Mouse (Mus musculus) cerebellum, adult 11 months (tissue): Measurements from ENCODE around the gene Rcsd1.
A peak's percentile ranks its signal among the peaks of the same experiment; 100 is the strongest.

Experiments used
- DNase-seq: peaks from one replicate; pipeline ENCODE4 v3.0.0; 2022

The Rcsd1 gene

GRCm38 (mm10) chr1:165716426-165716825 is 6.9 kb upstream of the Rcsd1 start:
- DNase-seq = no peak

- DNase-seq = no peak
These were observed 4.2 kb upstream of the Rcsd1 start for GRCm38 (mm10) chr1:165713798-165714197.

DNA sequence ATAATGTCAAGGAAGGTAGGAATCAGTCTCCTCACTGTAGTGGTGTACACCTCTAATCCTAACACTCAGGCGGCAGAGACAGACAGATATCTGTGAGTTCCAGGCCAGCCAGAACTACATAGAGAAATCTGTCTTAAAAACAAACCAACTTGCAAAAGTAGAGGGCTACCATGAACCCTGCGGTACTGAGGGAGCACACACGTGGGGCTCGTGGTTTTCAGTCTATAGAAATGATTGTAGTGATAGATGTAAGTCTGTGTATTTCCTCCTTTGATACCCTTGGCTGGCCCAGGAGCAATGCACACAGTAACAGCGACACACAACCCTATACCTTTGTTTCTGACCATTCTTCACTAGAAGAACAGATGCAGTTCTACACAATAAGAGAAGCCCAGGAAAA is 2.4 kb upstream of the Rcsd1 start:
- no peak for DNase-seq

GRCm38 (mm10) chr1:165708686-165709380 is 724 bp downstream of the Rcsd1 start:
- no peak for DNase-seq

- peak; percentile 5 for DNase-seq
These were observed 1.8 kb downstream of the Rcsd1 start for GRCm38 (mm10) chr1:165707640-165708322.

GRCm38 (mm10) chr1:165707241-165707639 is 2.3 kb downstream of the Rcsd1 start:
- no peak for DNase-seq

- no peak for DNase-seq
These were observed 3.1 kb downstream of the Rcsd1 start for GRCm38 (mm10) chr1:165706492-165706891.

DNA sequence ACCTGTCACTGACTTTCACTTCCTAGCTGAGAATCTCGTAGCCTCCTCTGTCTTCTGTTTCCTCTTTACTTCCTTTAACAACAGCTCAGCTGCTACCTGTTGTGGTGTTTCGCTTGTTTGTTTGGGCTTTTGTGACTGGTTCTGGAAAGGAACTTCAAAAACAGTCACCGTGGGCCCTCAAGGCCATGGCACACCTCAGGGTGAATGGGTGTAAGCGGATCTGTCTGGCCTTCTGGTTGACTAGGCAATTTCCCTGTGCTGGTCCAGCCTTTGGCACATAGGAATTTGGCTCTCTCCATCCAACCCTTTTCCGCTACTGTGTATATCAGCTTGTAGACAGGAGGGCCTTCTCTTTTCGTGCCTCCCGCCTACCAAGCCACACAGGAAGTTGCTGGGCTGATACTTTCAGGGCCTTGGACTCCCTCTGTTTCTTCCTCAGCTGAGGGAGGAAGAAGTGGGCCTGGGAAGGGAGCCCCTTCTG is 3.6 kb downstream of the Rcsd1 start:
- DNase-seq = no peak

- no peak for DNase-seq
These were observed 4.2 kb downstream of the Rcsd1 start for GRCm38 (mm10) chr1:165705368-165705767.

- DNase-seq = no peak
These were observed 4.7 kb downstream of the Rcsd1 start for GRCm38 (mm10) chr1:165704841-165705240.

GRCm38 (mm10) chr1:165702221-165703031 is 7.1 kb downstream of the Rcsd1 start:
- no peak for DNase-seq

DNA sequence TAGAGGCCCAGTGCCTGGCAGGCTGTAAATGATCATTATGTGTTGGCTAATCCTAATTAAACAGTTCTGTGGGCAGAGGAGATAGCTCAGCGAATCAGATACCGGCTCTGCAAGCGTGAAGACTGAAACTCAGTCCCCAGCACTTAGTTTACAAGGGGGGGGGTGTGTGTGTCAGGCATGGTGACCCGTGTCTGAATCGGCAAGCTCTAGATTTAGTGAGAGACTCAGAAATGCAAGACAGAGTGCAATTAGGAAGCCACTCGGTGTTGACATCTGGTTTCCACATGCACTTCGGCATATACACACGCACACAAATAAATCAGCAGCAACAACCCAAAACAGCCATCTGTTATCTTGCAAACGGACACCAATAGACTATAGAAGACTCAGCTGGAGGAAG is 8.0 kb downstream of the Rcsd1 start:
- no peak for DNase-seq

- no peak for DNase-seq
These were observed 8.5 kb downstream of the Rcsd1 start for GRCm38 (mm10) chr1:165700933-165701518.

GRCm38 (mm10) chr1:165700376-165700815 is 9.2 kb downstream of the Rcsd1 start:
- no peak for DNase-seq

GRCm38 (mm10) chr1:165697701-165698100 is 11.9 kb downstream of the Rcsd1 start:
- no peak for DNase-seq

- no peak for DNase-seq
These were observed 12.7 kb downstream of the Rcsd1 start for GRCm38 (mm10) chr1:165696870-165697269.

DNA sequence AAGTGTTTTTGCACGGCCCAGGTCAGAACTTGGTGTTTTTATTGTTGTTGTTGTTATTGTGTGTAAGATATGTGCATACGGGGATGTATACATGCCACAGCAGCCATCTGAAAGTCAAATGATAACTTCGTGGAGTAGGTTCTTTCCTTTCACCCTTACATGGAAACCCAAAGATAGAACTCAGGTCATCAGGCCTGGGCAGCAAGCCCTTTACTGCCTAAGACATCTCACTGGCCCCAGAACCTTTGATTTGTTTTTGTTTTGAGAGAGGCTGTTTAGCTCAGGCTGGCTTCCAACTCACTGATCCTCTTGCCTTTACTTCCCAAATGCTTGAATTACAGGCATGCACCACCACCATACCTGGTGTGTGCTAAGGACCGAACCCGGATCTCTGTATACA is 13.5 kb downstream of the Rcsd1 start:
- DNase-seq = no peak

DNA sequence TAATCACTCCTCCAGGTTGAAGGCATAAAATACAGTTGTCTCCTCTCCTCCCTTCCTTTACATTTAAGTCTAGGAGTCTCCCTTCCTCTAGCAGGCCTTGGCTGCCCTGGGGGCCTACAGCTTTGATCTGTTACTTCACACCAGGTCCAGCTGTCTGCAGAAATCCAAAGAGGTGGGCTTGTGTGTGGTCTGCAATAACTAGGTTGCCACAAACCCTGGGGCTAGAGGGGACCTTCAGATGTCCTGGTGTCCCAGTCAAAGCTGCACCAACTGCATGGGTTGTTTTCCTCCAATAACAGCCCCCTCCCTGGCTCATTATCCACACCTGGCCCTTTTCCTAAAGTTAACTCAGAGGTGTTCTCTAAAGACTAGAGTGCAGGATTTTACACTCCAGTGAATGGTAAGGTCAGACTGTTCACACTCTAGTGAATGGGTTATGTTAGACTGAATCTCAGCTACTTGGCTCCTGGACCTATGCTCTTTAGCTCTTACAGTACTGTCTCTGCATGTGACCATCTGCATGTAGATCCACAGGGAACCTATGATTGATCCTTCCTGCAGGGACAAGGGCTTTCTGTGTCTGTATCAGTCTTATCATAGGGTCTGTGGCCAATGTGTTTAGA is 14.1 kb downstream of the Rcsd1 start:
- no peak for DNase-seq

- no peak for DNase-seq
These were observed 15.7 kb downstream of the Rcsd1 start for GRCm38 (mm10) chr1:165693856-165694255.

DNA sequence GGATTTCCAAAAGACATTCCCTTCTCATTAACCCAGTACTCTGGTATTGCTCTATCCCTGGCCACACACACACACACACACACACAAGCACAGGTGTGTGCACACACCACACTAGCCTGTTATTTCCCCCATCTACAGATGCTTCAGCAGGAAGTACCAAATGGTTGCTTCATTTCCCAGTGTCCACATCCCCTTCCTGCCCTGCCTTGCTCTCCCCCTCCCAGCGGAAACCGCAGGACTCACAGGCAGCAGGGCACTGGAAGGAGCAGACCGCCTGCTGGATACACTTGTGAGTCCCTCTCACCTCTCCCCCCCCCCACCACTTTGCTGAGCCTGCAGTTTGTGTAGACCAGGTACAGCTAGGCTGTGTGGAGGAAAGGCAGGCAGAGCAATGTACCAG is 18.0 kb downstream of the Rcsd1 start:
- DNase-seq = no peak

- DNase-seq = no peak
These were observed 19.7 kb downstream of the Rcsd1 start for GRCm38 (mm10) chr1:165689845-165690244.

GRCm38 (mm10) chr1:165687861-165688260 is 21.7 kb downstream of the Rcsd1 start:
- no peak for DNase-seq

- DNase-seq = no peak
These were observed 22.6 kb downstream of the Rcsd1 start for GRCm38 (mm10) chr1:165686963-165687362.
